Mouse (Mus musculus) G1E-ER4 (cell line): ENCODE results near the gene Vrtn. TPM values are rescaled to one million over a fixed set of nuclear protein-coding genes. Genes with fewer than 3 reads are reported as not detected.

Experiments used
- GATA1 ChIP-seq: IDR thresholded peaks from one replicate; pipeline ENCODE4 v1.8.0; 2012; ENCODE audit warnings: low read length, inconsistent platforms
- polyA plus RNA-seq: library from polyadenylated mRNA; stranded (reverse); fragments of >175 nt; gene quantifications from 2 replicates; pipeline ENCODE4 v1.2.3, GENCODE M21; 2012

The Vrtn gene
- not detected in 2 replicates for polyA plus RNA-seq

DNA sequence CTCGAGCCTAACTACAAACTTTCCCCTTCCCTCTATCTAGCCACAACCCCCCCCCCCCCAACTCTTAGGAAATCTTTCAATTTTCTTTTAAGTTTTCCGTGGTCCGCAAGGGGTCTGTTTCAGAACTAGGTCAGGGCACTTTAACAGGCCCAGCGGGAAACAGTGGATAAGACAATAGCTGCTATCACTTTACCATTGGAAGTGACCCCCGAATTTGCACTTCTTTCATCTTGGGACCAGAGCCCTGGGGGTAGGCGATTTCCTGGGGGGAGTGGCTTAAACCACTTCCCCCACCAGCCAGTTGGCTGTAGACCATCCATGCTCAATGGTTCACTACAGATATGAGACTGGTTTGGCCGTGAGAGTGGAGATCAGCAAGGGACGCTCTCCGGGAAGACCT is at the start of gene Vrtn:
Vrtn (plus strand) TSS at position 366 of the 400 bp plus-strand sequence.
- no peak for TF ChIP-seq GATA1

DNA sequence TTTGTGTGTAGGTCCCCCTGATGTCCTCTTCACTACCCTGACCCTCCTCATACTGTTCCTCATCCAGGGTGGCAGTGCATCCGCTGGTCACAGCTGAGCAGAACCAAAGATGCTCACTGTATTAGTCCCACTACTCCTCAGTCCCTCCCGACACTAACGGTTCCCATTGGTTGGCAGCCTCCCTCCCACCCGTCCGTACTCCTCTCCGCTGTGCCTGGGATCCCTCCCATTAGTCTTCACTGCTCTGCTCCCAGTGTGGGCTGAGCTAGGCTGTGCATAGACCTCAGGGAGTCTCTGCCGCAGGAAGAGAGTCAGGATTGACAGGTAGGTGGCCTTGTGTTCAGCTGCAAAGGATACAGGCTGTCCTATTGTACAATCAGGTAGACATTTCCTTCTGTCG is 42.5 kb upstream of the Vrtn start:
- TF ChIP-seq GATA1, result no peak

DNA sequence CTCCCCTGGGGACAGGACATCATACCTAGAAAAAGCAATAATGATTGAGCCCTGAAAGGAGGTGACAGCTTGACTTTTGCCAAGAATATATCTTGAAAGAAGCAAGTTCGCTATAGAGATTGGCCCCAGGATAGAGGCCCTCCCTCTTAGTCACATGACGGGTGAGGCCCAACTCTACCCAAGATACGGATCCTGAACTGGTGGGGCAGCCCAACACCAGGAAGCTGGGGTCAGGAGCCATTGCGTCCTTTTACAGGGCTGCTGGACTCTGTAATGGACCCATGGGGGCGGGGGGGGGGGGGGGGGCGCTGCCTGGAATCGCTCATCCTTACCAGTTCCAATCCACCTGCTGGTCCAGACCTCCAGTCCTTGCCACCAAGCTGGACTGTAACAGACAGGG is 36.8 kb upstream of the Vrtn start:
- TF ChIP-seq GATA1, result no peak

DNA sequence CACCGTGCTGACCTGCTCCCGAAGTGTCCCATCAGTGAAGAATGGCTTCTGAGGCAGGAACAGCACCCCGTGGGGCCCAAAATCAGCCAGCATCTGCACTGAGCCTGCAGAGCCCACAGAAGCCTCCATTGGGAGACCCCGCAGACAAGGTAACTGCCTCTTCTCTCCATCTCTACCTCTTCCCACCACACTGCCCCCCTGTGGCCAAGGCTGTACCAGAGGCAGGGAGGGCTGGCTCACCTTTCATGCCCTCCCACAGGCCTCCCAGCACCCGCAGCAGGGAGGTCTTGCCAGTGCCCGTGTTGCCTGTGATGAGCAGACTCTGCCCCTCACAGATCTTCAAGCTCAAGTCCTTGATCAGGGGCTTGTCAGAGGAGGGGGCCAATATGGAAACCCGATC is 35.0 kb upstream of the Vrtn start:
- no peak for TF ChIP-seq GATA1

DNA sequence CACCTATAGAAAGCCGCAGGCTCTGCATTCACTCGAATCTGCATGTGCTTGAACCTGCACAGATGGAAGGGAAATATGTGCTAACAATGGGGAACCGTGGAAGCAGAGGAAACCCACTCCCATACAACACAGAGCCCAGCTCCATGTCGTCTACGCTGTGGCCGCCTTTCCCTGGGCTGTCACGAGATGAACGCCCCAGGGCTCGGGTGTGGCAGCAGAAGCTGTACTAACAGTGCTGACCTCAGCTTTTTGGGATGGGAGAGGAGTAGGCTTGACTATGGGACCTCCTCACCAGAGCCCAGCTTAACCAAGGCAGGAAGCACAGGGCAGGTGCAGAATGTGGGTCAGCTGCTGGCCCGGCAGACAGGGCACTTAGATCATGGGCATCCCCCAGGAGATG is 29.1 kb upstream of the Vrtn start:
- TF ChIP-seq GATA1, result no peak

DNA sequence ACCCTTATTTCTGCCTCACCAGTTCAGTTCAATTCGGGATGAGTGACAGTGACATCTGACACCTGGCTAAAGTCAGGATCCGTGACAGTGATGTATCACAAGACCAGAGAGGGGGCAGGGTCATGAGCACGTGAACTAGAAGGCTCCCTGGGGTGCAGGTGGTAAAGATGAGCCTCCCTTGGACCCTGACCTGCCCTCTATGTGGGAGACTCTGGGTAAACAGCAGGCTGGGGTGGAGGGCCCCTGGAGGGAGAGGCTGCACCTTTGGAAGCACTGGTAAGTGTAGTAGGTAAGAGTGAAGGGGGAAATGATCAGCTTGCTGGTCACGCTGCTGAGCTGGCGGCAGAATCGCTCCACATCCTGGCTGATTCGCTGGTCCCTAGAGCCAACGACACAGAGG is 28.3 kb upstream of the Vrtn start:
- TF ChIP-seq GATA1, result no peak

DNA sequence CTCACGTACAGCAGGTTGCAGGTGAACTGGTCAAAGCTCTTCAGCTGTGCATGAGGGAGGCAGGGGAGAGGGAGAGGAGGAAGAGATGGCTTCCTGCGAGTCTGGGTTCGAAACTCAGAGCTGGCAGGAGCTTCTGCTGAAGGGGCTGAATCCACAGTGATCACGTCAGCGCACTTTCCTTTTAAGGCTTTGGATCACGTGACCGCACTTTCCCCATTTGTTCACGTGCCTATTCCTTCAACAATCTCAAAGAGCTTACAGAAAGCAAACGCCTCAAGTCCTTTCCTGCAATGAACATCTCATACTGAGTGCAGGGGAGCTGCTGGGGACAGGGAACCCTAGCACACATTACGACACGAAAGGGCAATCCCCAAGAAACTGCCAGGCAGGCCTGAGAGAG is 26.8 kb upstream of the Vrtn start:
- no peak for TF ChIP-seq GATA1

DNA sequence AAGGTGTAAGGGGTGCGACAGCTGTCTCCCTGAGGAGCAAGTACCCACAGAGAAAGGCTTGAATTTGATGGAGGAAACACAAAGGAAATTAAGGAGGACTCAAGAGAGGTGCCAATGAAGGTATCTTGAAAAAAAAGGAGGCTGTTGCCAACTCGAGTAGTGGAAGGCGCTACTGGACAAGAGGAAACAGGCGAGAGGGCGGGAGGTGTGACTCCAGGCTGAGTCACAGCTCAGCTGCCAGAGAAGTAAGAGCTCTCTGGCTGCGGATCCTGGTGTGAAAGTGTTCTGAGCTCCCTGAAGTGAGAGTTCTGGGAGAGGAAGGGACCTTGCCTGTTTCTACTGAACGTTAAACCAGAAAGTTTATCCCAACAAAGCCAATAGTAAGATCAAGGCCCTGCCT is 26.3 kb upstream of the Vrtn start:
- TF ChIP-seq GATA1, result no peak

DNA sequence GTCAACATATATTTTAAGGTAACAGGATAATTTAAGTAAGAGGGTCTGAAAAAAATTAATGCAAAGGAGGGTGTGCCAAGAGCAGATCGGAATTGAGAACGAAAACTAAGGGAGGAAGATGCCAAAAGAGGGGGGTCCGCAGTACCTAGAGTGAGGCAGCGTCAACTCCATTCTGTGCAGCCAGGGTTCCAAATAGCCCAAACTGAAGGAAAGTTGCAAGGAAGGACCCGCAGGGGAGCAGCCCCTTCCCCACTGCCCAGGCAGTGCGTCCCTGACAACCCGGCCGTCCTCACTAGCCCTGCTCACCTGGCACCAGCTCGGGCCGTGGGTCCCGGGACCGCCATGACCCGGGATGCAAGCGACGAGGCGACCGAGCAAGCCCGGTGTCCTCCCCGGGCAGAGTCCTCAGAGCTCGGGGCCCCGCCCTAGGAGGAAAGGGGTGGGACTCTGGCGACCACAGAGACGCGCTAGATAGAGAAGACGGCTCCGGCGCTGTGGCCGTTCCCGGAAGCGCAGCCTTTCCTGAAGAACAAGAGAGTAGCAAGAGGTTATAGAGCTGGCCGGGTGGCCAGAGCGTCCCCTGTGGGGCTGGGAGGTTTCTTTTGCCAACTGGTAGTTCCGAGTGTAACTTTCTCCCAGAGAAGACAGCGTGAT is 23.7 kb upstream of the Vrtn start, which contains the start of gene Abcd4:
Abcd4 (minus strand) TSS at position 437 of the 654 bp plus-strand sequence.
- no peak for TF ChIP-seq GATA1

DNA sequence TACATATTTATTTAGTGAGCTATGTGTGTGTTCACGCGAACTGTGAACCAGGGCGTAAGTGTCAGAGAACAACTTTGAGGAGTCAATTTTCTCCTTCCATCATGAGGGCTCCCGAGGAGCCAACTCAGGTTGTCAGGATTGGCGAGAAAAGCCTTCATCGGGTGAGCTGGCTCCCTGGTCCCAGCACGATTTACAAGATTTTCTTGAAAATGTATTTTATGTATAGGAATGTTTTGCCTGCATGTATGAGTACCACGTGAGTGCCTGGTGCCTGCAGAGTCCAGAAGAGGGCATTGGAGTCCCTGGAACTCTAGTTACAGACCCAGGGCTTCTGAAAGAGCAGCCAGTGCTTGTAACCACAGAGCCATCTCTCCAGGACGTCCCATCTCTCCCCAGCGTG is 23.2 kb upstream of the Vrtn start:
- no peak for TF ChIP-seq GATA1

DNA sequence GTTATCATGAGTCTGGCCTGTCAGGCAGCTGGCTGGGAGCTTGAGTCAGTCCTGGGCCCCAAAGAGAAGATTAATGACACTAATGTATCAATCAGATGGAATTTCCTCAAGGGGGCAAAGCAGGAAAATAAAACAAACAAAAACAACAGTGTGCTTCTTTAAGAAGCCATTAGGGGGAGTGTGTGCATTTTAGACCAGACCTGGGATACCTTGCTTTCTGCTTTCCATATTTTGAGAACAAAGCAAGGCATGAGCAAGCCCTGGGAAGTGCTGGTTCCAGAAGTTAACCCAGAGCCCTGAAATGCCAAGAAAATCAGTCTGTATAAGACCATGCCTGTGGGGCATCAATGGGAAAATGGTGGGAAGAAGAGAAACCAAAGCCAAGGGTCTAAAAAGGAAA is 19.8 kb upstream of the Vrtn start:
- TF ChIP-seq GATA1, result no peak

DNA sequence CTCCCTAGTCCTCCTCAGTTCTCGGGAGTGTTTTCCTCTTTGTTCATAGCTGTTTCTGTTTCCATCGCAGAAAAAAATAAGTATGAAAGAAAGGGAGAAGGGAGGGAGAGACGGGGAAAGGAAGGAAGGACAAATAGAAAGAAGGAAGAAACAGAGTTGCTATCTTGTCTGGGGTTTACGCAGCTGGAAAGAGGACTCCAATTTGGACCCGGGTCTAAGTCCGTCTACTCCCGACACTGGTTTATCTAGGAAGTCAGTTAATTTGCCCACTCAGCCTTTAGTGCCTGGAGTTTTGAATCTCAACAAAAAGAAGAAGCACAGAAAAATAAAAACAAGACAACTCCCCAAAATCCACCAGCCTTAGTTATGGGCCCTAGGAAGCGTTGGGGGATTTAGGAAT is 16.2 kb upstream of the Vrtn start:
- no peak for TF ChIP-seq GATA1

DNA sequence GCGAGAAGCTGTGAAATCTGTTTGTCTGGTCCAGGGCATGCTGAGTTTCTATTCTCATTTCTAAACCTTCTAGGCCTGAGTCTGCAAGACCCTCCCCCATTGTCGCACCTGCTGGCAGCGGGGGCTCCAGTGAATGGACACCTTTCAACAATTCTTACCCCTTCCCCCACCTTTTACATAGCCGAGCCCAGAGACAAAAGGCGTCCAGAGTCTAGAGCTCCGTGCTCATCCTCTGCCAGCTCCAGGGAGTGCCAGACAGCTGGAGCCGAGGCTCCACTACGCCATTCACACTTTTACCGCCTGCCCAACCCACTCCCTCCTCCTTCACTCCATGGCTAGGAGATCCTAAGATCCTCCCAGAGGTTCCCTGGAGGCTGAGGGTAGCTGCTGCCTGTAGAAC is 15.7 kb upstream of the Vrtn start:
- no peak for TF ChIP-seq GATA1

DNA sequence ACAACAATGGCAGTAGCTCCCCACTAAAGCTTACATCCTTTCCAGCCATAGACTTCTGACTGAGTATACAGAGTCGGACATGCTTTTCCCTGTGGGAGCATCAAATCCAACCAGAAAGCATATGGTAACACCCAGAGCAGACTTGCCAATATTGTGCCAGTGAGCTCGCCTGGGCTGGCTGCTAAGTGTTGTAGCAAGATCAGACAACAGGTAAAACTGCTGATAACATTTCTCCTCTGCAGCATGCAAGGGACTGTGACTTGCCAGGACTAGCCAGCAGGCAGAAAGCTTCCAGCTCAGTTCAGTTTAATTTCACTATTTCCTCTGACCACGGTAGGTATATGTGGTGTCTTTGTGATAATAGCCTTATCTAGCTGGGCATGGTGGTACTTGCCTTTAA is 9.0 kb upstream of the Vrtn start:
- no peak for TF ChIP-seq GATA1

DNA sequence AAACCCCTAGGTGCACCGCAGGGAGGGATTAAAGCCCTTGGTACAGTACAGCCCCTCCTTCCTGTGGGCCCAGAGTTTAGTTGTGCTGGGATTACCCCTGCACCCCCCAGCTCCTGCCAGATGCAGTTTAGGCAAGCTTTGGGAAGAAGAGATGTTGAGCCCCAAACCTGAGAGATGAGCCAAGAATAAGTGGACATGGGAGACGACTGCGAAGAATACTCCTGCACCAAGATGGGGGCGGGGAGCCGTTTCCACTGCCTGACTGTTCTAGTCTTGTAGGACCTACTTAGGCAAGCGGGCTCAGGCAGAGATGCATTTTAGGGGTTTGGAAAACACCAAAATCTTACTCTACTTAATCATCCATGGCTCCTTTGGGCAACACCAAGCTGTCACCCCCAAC is 566 bp upstream of the Vrtn start:
- TF ChIP-seq GATA1, result no peak

DNA sequence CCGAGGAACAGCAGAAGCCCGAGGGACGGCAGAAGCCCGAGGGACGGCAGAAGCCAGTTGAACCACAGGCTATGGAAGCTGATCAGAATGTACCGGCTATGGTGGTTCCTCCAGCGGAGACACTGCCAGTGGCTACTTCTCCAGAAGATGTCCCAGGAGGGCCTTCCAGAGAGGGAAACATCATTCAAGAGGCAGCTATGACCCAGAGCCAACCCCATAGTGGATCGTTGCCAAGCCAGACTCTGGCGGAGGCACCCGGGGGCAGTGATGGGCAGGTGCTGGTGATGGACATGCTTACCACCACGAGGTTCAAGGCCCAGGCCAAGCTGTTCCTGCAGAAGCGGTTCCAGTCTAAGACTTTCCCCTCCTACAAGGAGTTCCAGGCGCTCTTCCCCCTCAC is 9.4 kb downstream of the Vrtn start:
- no peak for TF ChIP-seq GATA1

DNA sequence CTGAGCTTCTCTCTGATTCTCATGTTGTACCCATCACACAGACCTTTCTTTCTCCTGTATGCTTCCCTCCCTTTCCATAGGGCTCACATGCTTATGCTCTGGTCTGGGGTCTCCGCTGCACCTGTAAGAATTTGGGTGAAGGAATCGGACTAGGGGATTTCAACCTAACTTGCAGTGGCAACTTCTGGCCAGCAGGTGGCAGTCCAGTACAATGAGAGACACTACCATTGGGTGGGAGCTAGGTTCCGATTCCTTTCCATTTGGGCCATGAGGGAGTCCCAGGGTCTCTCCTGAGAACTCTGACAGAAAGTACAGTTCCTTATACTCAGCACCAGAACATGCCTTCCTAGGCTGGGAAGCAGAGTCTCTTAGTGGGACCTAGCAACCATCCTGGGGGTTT is 13.1 kb downstream of the Vrtn start:
- no peak for TF ChIP-seq GATA1

DNA sequence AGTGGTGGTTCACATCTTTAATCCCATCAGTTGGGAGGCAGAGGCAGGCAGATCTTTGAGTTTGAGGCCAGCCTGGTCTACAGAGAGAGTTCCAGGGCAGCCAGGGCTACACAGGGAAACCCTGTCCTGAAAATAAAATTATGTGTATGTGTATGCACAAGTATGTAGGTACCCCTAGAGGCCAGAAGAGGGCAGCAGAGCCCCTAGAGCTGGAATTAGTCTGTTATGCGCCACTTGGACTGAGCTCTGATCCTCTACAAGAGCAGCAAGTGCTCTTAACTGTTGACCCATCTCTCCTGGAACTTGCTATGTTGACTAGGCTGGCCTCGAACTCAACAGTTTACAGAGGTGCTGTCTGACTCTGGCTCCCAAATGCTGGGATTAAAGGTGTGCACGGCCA is 29.7 kb downstream of the Vrtn start:
- no peak for TF ChIP-seq GATA1
